Mouse (Mus musculus) forebrain, embryonic 15.5 days (tissue): ENCODE data around the gene Rbm25. TPM values are rescaled to one million over a fixed set of nuclear protein-coding genes. Genes with fewer than 3 reads are reported as not detected.
"Not testable (repeated sequence)": the region's sequence is repeated elsewhere in the genome, so short reads cannot be mapped to it uniquely, and the experiment has no call there.

Experiments used
- ATAC-seq: fragments of 200-750 bp; cut with Nextera tagmentation; replicated peaks from 2 replicates; pipeline ENCODE4 v1.8.0; 2017; ENCODE audit warnings: mild to moderate bottlenecking, moderate TSS enrichment, moderate library complexity
- H3K27ac ChIP-seq: fragments of 300-500 bp; sonication (generic); replicated peaks from 2 replicates; pipeline ENCODE4 v1.5.1; 2015; ENCODE audit warnings: mild to moderate bottlenecking, inconsistent platforms
- H3K27me3 ChIP-seq: fragments of 300-500 bp; sonication (generic); 2 replicates; pipeline ENCODE4 v1.6.1; 2015; ENCODE audit warnings: inconsistent platforms
- H3K36me3 ChIP-seq: fragments of 300-500 bp; sonication (generic); 2 replicates; pipeline ENCODE4 v1.6.1; 2015; ENCODE audit warnings: mild to moderate bottlenecking, inconsistent platforms
- H3K4me1 ChIP-seq: fragments of 300-500 bp; sonication (generic); 2 replicates; pipeline ENCODE4 v1.6.1; 2015; ENCODE audit warnings: inconsistent platforms
- H3K4me2 ChIP-seq: fragments of 300-500 bp; sonication (generic); replicated peaks from 2 replicates; pipeline ENCODE4 v1.6.1; 2015; ENCODE audit warnings: mild to moderate bottlenecking, inconsistent platforms
- H3K4me3 ChIP-seq: fragments of 300-500 bp; sonication (generic); 2 replicates; pipeline ENCODE4 v1.5.1; 2015; ENCODE audit warnings: mild to moderate bottlenecking, inconsistent platforms
- H3K9ac ChIP-seq: fragments of 300-500 bp; sonication (generic); replicated peaks from 2 replicates; pipeline ENCODE4 v1.6.1; 2015; ENCODE audit warnings: mild to moderate bottlenecking, inconsistent platforms
- H3K9me3 ChIP-seq: fragments of 300-500 bp; sonication (generic); 2 replicates; pipeline ENCODE4 v1.6.1; 2016; ENCODE audit warnings: inconsistent platforms
- WGBS: fragments of 180-500 bp; shearing (Covaris S2); methylation state at CpG from one replicate; pipeline ENCODE4 v1.1.7; 2015; ENCODE audit warnings: mixed read lengths; 5-methylcytosine and 5-hydroxymethylcytosine counted together
- polyA plus RNA-seq: library from polyadenylated mRNA; unstranded; fragments of >200 nt; fragmentation: Nextera tagmentation; extraction: Ambion mirVana; gene quantifications from 2 replicates; pipeline ENCODE4 v1.2.1, GENCODE M21; 2015

Gene Rbm25
- polyA plus RNA-seq, 1 experiment from 2014 or later = 259 TPM

GRCm38 (mm10) chr12:83618981-83619380 lies 12.1 kb upstream of the Rbm25 start:
- Histone ChIP-seq H3K27me3 (no peaks in the 10 kb centered on the region), H3K9ac (no peak overlapping the region), H3K4me1 (no peaks in the 10 kb centered on the region), H3K4me3 (no peak overlapping the region), H3K27ac (no peak overlapping the region), H3K4me2 (no peak overlapping the region), H3K9me3 (no peaks in the 10 kb centered on the region), H3K36me3 (no peaks in the 10 kb centered on the region)
- 81% methylated on average over 2 of the region's 2 CpGs for WGBS
- ATAC-seq = no peak

- not testable (repeated sequence) for H3K4me3 ChIP-seq, H3K27me3 ChIP-seq, H3K36me3 ChIP-seq, H3K27ac ChIP-seq, ATAC-seq, H3K4me2 ChIP-seq, H3K4me1 ChIP-seq, H3K9me3 ChIP-seq, H3K9ac ChIP-seq
- WGBS = 65% methylated on average over 23 of the region's 23 CpGs
Observed at GRCm38 (mm10) chr12:83620694-83621093, 10.3 kb upstream of the Rbm25 start.

GRCm38 (mm10) chr12:83622031-83622755 lies 8.8 kb upstream of the Rbm25 start:
- no peak for ATAC-seq
- no peaks in the 10 kb centered on the region for H3K36me3 ChIP-seq
- no peak overlapping the region for H3K4me2 ChIP-seq
- no peak overlapping the region for H3K4me3 ChIP-seq
- no peaks in the 10 kb centered on the region for H3K9me3 ChIP-seq
- H3K27me3 ChIP-seq = no peaks in the 10 kb centered on the region
- H3K9ac ChIP-seq = no peak overlapping the region
- no peak overlapping the region for H3K27ac ChIP-seq
- 84% methylated on average over 6 of the region's 6 CpGs for WGBS
- no peaks in the 10 kb centered on the region for H3K4me1 ChIP-seq

- WGBS = 83% methylated on average over 1 of the region's 1 CpGs
- no peak for ATAC-seq
- no peak overlapping the region for H3K4me3 ChIP-seq
- no peaks in the 10 kb centered on the region for H3K9me3 ChIP-seq
- H3K27ac ChIP-seq = no peak overlapping the region
- H3K9ac ChIP-seq = no peak overlapping the region
- H3K4me1 ChIP-seq = no peaks in the 10 kb centered on the region
- H3K27me3 ChIP-seq = no peaks in the 10 kb centered on the region
- no peaks in the 10 kb centered on the region for H3K36me3 ChIP-seq
- H3K4me2 ChIP-seq = no peak overlapping the region
Observed at GRCm38 (mm10) chr12:83624321-83624720, 6.7 kb upstream of the Rbm25 start.

- peak overlapping the region; percentile 78 for H3K9ac ChIP-seq
- ATAC-seq = peak; percentile 100
- H3K4me3 ChIP-seq = peak overlapping the region; percentile 64
- H3K4me2 ChIP-seq = peak overlapping the region; percentile 61
- H3K36me3 ChIP-seq = peaks cover 17% of the 10 kb centered on the region; the same call in 1 of the 2 replicates
- peak overlapping the region; percentile 97 for H3K27ac ChIP-seq
- H3K9me3 ChIP-seq = no peaks in the 10 kb centered on the region
- no peaks in the 10 kb centered on the region for H3K27me3 ChIP-seq
- under 1% methylated on average over 68 of the region's 68 CpGs for WGBS
- H3K4me1 ChIP-seq = peaks cover 23% of the 10 kb centered on the region
Observed at GRCm38 (mm10) chr12:83631743-83632679, 975 bp downstream of the Rbm25 start.

- H3K4me1 ChIP-seq = peaks cover 23% of the 10 kb centered on the region
- peak overlapping the region; percentile 60 for H3K4me2 ChIP-seq
- peak; percentile 53 for ATAC-seq
- peak overlapping the region; percentile 64 for H3K4me3 ChIP-seq
- peak overlapping the region; percentile 97 for H3K27ac ChIP-seq
- peak overlapping the region; percentile 78 for H3K9ac ChIP-seq
- H3K9me3 ChIP-seq = no peaks in the 10 kb centered on the region
- H3K27me3 ChIP-seq = no peaks in the 10 kb centered on the region
- H3K36me3 ChIP-seq = peaks cover 23% of the 10 kb centered on the region; the same call in 1 of the 2 replicates
- under 1% methylated on average over 20 of the region's 20 CpGs for WGBS
Observed at GRCm38 (mm10) chr12:83632680-83633025, 1.6 kb downstream of the Rbm25 start.

- 32% methylated on average over 2 of the region's 2 CpGs for WGBS
- no peaks in the 10 kb centered on the region for H3K27me3 ChIP-seq
- H3K36me3 ChIP-seq = peaks cover 30% of the 10 kb centered on the region; the same call in 1 of the 2 replicates
- H3K4me3 ChIP-seq = peak overlapping the region; percentile 10; the same call in 1 of the 2 replicates
- H3K27ac ChIP-seq = no peak overlapping the region
- H3K4me1 ChIP-seq = peaks cover 23% of the 10 kb centered on the region
- H3K9me3 ChIP-seq = no peaks in the 10 kb centered on the region
- peak overlapping the region; percentile 60 for H3K4me2 ChIP-seq
- H3K9ac ChIP-seq = no peak overlapping the region
- no peak for ATAC-seq
Observed at GRCm38 (mm10) chr12:83633807-83634206, 2.8 kb downstream of the Rbm25 start.

- no peaks in the 10 kb centered on the region for H3K27me3 ChIP-seq
- H3K4me1 ChIP-seq = no peaks in the 10 kb centered on the region
- no peak for ATAC-seq
- peaks cover 59% of the 10 kb centered on the region for H3K36me3 ChIP-seq
- H3K4me3 ChIP-seq = no peak overlapping the region
- H3K4me2 ChIP-seq = no peak overlapping the region
- 94% methylated on average over 2 of the region's 2 CpGs for WGBS
- no peak overlapping the region for H3K27ac ChIP-seq
- H3K9me3 ChIP-seq = no peaks in the 10 kb centered on the region
- no peak overlapping the region for H3K9ac ChIP-seq
Observed at GRCm38 (mm10) chr12:83641233-83641632, 10.2 kb downstream of the Rbm25 start.

- no peak for ATAC-seq
- Histone ChIP-seq H3K36me3 (peaks cover 56% of the 10 kb centered on the region), H3K4me1 (no peaks in the 10 kb centered on the region), H3K4me2 (no peak overlapping the region), H3K9ac (no peak overlapping the region), H3K9me3 (no peaks in the 10 kb centered on the region), H3K27ac (no peak overlapping the region), H3K27me3 (no peaks in the 10 kb centered on the region), H3K4me3 (no peak overlapping the region)
- WGBS = 85% methylated on average over 1 of the region's 1 CpGs
Observed at GRCm38 (mm10) chr12:83643116-83643515, 12.1 kb downstream of the Rbm25 start.

- Histone ChIP-seq H3K9ac (no peak overlapping the region), H3K27me3 (no peaks in the 10 kb centered on the region), H3K36me3 (peaks cover 59% of the 10 kb centered on the region), H3K4me3 (no peak overlapping the region), H3K4me2 (no peak overlapping the region), H3K9me3 (no peaks in the 10 kb centered on the region), H3K27ac (no peak overlapping the region), H3K4me1 (no peaks in the 10 kb centered on the region)
- 95% methylated on average over 3 of the region's 3 CpGs for WGBS
- no peak for ATAC-seq
Observed at GRCm38 (mm10) chr12:83650346-83650745, 19.3 kb downstream of the Rbm25 start.

- H3K27me3 ChIP-seq = no peaks in the 10 kb centered on the region
- no peak overlapping the region for H3K4me2 ChIP-seq
- no peaks in the 10 kb centered on the region for H3K9me3 ChIP-seq
- H3K27ac ChIP-seq = no peak overlapping the region
- peaks cover 60% of the 10 kb centered on the region for H3K36me3 ChIP-seq
- ATAC-seq = no peak
- no peaks in the 10 kb centered on the region for H3K4me1 ChIP-seq
- H3K9ac ChIP-seq = no peak overlapping the region
- no peak overlapping the region for H3K4me3 ChIP-seq
Observed at GRCm38 (mm10) chr12:83651414-83651813, 20.4 kb downstream of the Rbm25 start.

- Histone ChIP-seq H3K9me3 (no peaks in the 10 kb centered on the region), H3K4me1 (peaks cover 22% of the 10 kb centered on the region), H3K4me2 (no peak overlapping the region), H3K9ac (no peak overlapping the region), H3K27me3 (no peaks in the 10 kb centered on the region), H3K36me3 (peaks cover 22% of the 10 kb centered on the region), H3K27ac (no peak overlapping the region), H3K4me3 (no peak overlapping the region)
- no peak for ATAC-seq
- 99% methylated on average over 1 of the region's 1 CpGs for WGBS
Observed at GRCm38 (mm10) chr12:83685466-83685865, 54.4 kb downstream of the Rbm25 start.
